Mouse (Mus musculus) megakaryocyte, embryonic 14.5 days (primary cell): Measurements from ENCODE around the gene Sapcd1.

Experiments used
- FLI1 ChIP-seq: IDR thresholded peaks from 2 replicates; pipeline ENCODE4 v1.6.1; 2012; ENCODE audit warnings: low read length, inconsistent platforms, mixed read lengths
- GATA1 ChIP-seq: IDR thresholded peaks from 3 replicates; pipeline ENCODE4 v1.6.1; 2012; ENCODE audit warnings: mixed read lengths, low read length, inconsistent platforms, borderline replicate concordance

DNA sequence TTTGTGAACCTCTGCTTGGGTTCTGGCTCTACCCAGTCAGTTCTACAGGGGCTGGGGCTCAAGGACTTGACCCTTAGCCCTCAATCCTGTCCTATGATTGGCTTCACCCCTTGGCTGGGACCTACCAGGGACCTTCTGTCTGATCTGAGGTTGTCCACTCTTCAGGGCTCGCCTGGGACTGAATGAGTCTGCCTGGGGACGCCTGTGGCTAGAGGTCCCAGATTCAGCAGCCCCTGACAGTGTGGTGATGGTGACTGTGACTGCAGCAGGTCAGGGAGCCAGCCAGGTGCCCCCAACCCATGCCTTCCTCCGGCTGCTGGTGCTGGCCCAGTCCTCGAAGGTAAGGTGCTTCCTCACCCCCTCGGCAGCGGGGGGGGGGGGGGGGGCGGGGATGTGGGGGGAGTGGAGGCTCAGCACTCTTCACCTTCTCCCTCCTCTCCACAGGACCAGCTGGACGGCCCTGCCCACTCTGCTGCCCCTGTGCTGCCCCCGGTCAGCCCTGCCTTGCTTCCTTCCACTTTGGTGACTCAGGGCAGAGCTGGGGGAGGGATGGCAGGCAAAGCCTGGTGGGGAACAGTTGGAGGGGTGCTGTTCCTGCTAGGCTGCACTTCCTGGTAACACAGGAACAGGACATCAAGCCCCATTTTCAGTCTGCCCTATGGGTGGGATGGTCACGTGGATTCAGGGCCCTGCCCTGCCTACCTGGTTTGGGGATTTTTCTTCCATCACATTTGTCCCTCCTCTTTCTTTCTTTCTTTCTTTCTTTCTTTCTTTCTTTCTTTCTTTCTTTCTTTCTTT is 2.9 kb downstream of the Sapcd1 start:
- no peak for TF ChIP-seq GATA1
- TF ChIP-seq FLI1 = no peak
